Mouse (Mus musculus) hindbrain, embryonic 15.5 days (tissue): Measurements from ENCODE around the gene Agmat. TPM values are rescaled to one million over a fixed set of nuclear protein-coding genes. Genes with fewer than 3 reads are reported as not detected.

Experiments
- ATAC-seq: fragments of 200-750 bp; cut with Nextera tagmentation; 2 replicates; pipeline ENCODE4 v1.8.0; 2017; ENCODE audit warnings: low read depth, moderate number of reproducible peaks, moderate TSS enrichment; ENCODE audit not compliant: low FRiP score
- H3K27ac ChIP-seq: fragments of 300-500 bp; sonication (generic); replicated peaks from 2 replicates; pipeline ENCODE4 v1.5.1; 2015; ENCODE audit warnings: mild to moderate bottlenecking, inconsistent platforms
- H3K27me3 ChIP-seq: fragments of 300-500 bp; sonication (generic); 2 replicates; pipeline ENCODE4 v1.6.1; 2015; ENCODE audit warnings: control low read depth, inconsistent platforms
- H3K36me3 ChIP-seq: fragments of 300-500 bp; sonication (generic); 2 replicates; pipeline ENCODE4 v1.6.1; 2015; ENCODE audit warnings: control low read depth, inconsistent platforms
- H3K4me1 ChIP-seq: fragments of 300-500 bp; sonication (generic); replicated peaks from 2 replicates; pipeline ENCODE4 v1.6.1; 2015; ENCODE audit warnings: control low read depth, inconsistent platforms
- H3K4me2 ChIP-seq: fragments of 300-500 bp; sonication (generic); 2 replicates; pipeline ENCODE4 v1.6.1; 2015; ENCODE audit warnings: moderate library complexity, mild to moderate bottlenecking, inconsistent platforms
- H3K4me3 ChIP-seq: fragments of 300-500 bp; sonication (generic); 2 replicates; pipeline ENCODE4 v1.5.1; 2015; ENCODE audit warnings: mild to moderate bottlenecking, inconsistent platforms
- H3K9ac ChIP-seq: fragments of 300-500 bp; sonication (generic); 2 replicates; pipeline ENCODE4 v1.6.1; 2015; ENCODE audit warnings: inconsistent platforms
- H3K9me3 ChIP-seq: fragments of 300-500 bp; sonication (generic); 2 replicates; pipeline ENCODE4 v1.6.1; 2016; ENCODE audit warnings: control low read depth, inconsistent platforms
- WGBS: fragments of 180-500 bp; shearing (Covaris S2); methylation state at CpG from one replicate; pipeline ENCODE4 v1.1.7; 2015; 5-methylcytosine and 5-hydroxymethylcytosine counted together
- polyA plus RNA-seq: library from polyadenylated mRNA; unstranded; fragments of >200 nt; fragmentation: Nextera tagmentation; extraction: Ambion mirVana; gene quantifications from 2 replicates; pipeline ENCODE4 v1.2.1, GENCODE M21; 2015

Agmat gene
- polyA plus RNA-seq, 1 experiment from 2014 or later = 0.21 TPM

- Histone ChIP-seq H3K36me3 (peaks cover 60% of the 10 kb centered on the region), H3K27me3 (no peaks in the 10 kb centered on the region), H3K27ac (no peak overlapping the region), H3K4me2 (no peak overlapping the region), H3K9ac (no peak overlapping the region), H3K4me3 (no peak overlapping the region), H3K9me3 (no peaks in the 10 kb centered on the region), H3K4me1 (no peaks in the 10 kb centered on the region)
- no peak for ATAC-seq
- WGBS = 92% methylated on average over 4 of the region's 4 CpGs
Measured at GRCm38 (mm10) chr4:141804105-141804504, 57.6 kb downstream of the Agmat start.

- Histone ChIP-seq H3K27ac (no peak overlapping the region), H3K4me3 (no peak overlapping the region), H3K27me3 (no peaks in the 10 kb centered on the region), H3K9me3 (no peaks in the 10 kb centered on the region), H3K9ac (no peak overlapping the region), H3K4me2 (no peak overlapping the region), H3K4me1 (no peaks in the 10 kb centered on the region), H3K36me3 (peaks cover 72% of the 10 kb centered on the region)
- 96% methylated on average over 8 of the region's 8 CpGs for WGBS
- no peak for ATAC-seq
Measured at GRCm38 (mm10) chr4:141805886-141806285, 59.4 kb downstream of the Agmat start.

Other genes with a start within 250 kb of the Agmat start
- gene Spen, start 208.1 kb upstream of the Agmat start, polyA plus RNA-seq = 15.3 and 17.1 TPM in 2 replicates
- 37.7 and 49.9 TPM in 2 replicates for gene Fblim1, start 140.6 kb upstream of the Agmat start, polyA plus RNA-seq
- 0.36 and 0.58 TPM in 2 replicates for gene Tmem82, start 128.0 kb upstream of the Agmat start, polyA plus RNA-seq
- 0.19 and 0.28 TPM in 2 replicates for gene Slc25a34, start 122.9 kb upstream of the Agmat start, polyA plus RNA-seq
- 8.2 and 9.9 TPM in 2 replicates for gene Plekhm2, start 81.8 kb upstream of the Agmat start, polyA plus RNA-seq
- gene Rsc1a1, start 61.1 kb upstream of the Agmat start, polyA plus RNA-seq = 0.51 TPM in 1 of 2 replicates, not detected in the other
- 13.8 and 15.1 TPM in 2 replicates for gene Ddi2, start 23.3 kb upstream of the Agmat start, polyA plus RNA-seq
- 5.5 and 6.8 TPM in 2 replicates for gene Dnajc16, start 44.3 kb downstream of the Agmat start, polyA plus RNA-seq
- 20.8 and 23.0 TPM in 2 replicates for gene Casp9, start 46.9 kb downstream of the Agmat start, polyA plus RNA-seq
- gene Cela2a, start 79.5 kb downstream of the Agmat start, polyA plus RNA-seq = 0.18 TPM in 1 of 2 replicates, not detected in the other
- not detected in 2 replicates for gene Ctrc, start 99.7 kb downstream of the Agmat start, polyA plus RNA-seq
- gene Efhd2, start 128.2 kb downstream of the Agmat start, polyA plus RNA-seq = 77.8 and 83.5 TPM in 2 replicates